Mouse (Mus musculus) CH12.LX (cell line): ENCODE data around the gene Hspb9.

Experiments used
- CHD2 ChIP-seq: IDR thresholded peaks from 2 replicates; pipeline ENCODE4 v1.6.1; 2011; ENCODE audit warnings: low read length, improper control_type of control experiment
- CTCF ChIP-seq, 2 experiments: IDR thresholded peaks in 1 of 2; conservative IDR thresholded peaks in 1 of 2; 2 replicates each; pipeline ENCODE4 v1.5.1; 2011 to 2012; ENCODE audit warnings: low read depth in 2 of 2, low read length in 2 of 2, improper control_type of control experiment in 1 of 2, inconsistent platforms in 1 of 2, mild to moderate bottlenecking in 1 of 2, moderate library complexity in 1 of 2
- EP300 ChIP-seq: IDR thresholded peaks from 2 replicates; pipeline ENCODE4 v1.6.1; 2011; ENCODE audit warnings: low read length, improper control_type of control experiment
- MAFK ChIP-seq: IDR thresholded peaks from 2 replicates; pipeline ENCODE4 v1.6.1; 2011; ENCODE audit warnings: low read length, improper control_type of control experiment; ENCODE audit not compliant: insufficient replicate concordance
- MXI1 ChIP-seq: IDR thresholded peaks from 2 replicates; pipeline ENCODE4 v1.6.1; 2011; ENCODE audit warnings: mild to moderate bottlenecking, low read depth, low read length, improper control_type of control experiment
- RAD21 ChIP-seq: IDR thresholded peaks from 2 replicates; pipeline ENCODE4 v1.6.1; 2011; ENCODE audit warnings: low read depth, mild to moderate bottlenecking, low read length, improper control_type of control experiment, moderate library complexity
- SIN3A ChIP-seq: IDR thresholded peaks from 2 replicates; pipeline ENCODE4 v1.6.1; 2012; ENCODE audit warnings: low read length, improper control_type of control experiment, inconsistent platforms
- TCF12 ChIP-seq: IDR thresholded peaks from 2 replicates; pipeline ENCODE4 v1.6.1; 2014; ENCODE audit warnings: low read depth, mild to moderate bottlenecking, inconsistent platforms, low read length, improper control_type of control experiment
- ZKSCAN1 ChIP-seq: IDR thresholded peaks from 2 replicates; pipeline ENCODE4 v1.6.1; 2012; ENCODE audit warnings: low read depth, inconsistent platforms, low read length, improper control_type of control experiment, borderline replicate concordance
- ZNF384 ChIP-seq: IDR thresholded peaks from 2 replicates; pipeline ENCODE4 v1.6.1; 2012; ENCODE audit warnings: low read depth, low read length, improper control_type of control experiment, inconsistent platforms

DNA sequence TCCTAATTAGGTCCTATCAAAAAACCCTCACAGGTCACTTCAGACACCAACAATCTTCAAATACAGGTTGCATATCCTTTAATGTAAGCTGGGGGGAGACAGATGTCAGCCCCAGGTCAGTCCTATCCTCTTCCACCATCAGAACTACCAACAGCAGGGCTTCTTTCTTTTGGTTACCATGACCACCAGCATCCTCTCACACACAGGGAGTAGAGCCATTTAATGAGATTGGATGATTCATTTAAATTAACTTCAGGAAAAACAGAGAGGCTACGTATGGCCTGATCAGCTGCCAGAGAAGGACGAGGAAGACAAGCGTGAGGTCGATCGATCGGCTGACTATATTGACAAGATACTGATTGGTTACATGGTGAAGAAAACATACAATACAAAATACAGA lies 1.3 kb downstream of the Hspb9 start:
- TF ChIP-seq MAFK (no peak), ZNF384 (no peak), EP300 (no peak), ZKSCAN1 (no peak), RAD21 (no peak), SIN3A (no peak), MXI1 (no peak), CTCF (conservative IDR thresholded peaks at IDR 0.05 in 1 of 2, IDR thresholded peaks at IDR 0.05 in 1 of 2; ENCODE audit: low read depth in 2 of 2, low read length in 2 of 2) (no peak), TCF12 (no peak), CHD2 (no peak)
